Mouse (Mus musculus): Measurements from ENCODE around the gene Gm49510. TPM values are rescaled to one million over a fixed set of nuclear protein-coding genes. Genes with fewer than 3 reads are reported as not detected.

Gene Gm49510
- polyA plus RNA-seq, 1 experiment: not detected

DNA sequence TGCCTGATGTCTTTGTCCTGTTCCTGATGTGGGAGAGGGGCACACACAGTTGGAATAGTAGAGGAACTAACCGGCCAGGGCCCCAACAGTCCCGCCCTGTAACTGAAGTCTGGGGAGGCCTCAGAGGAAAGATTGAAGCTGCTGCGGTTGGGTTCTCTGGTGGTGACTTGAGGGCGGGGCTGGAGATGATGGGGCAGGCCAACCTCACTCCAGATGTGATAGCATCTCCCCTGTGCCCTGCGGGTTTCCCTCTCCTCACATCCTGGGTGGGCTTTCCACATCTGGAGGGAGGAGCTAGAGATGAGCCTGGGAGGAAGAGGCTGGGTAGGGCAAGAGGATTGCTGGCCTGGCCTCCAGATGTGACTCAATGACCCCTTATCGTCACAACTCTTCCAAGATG, 24.1 kb downstream of the Gm49510 start:
- H3K4me1 ChIP-seq (ENCODE audit: control insufficient read depth, insufficient read depth, low read length): peaks cover 16% of the 10 kb centered on the region
- TF ChIP-seq POLR2A (IDR thresholded peaks at IDR 0.05; ENCODE audit: borderline replicate concordance, low read depth, low read length): no peak
- TF ChIP-seq CTCF (IDR thresholded peaks at IDR 0.05; ENCODE audit: low read depth, low read length): no peak
- no peak overlapping the region for H3K27ac ChIP-seq (ENCODE audit: insufficient read depth, low read depth, low read length)
- H3K4me3 ChIP-seq (ENCODE audit: insufficient read depth, low read length): no peak overlapping the region

DNA sequence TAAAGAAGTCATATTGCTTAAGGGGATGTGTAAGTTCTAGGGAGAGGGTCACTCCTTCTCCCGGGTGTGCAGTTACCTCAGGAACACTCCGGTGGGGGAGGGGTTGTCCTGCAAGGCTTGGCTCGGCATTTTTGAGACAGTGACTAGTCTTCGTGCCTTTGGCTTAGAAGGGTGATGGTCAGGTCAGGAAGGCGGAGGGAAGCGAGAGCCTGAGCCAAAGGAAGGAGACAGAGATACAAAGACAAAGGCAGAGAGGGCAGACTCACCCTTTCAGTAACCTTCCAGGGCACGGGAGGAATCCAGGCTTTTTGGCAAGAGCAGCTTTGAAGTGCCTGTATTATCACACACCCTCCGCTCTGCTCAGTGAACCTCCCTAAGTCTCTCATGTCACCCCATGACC, 25.7 kb downstream of the Gm49510 start:
- TF ChIP-seq POLR2A (IDR thresholded peaks at IDR 0.05; ENCODE audit: borderline replicate concordance, low read depth, low read length): no peak
- TF ChIP-seq CTCF (IDR thresholded peaks at IDR 0.05; ENCODE audit: low read depth, low read length): no peak
- no peak overlapping the region for H3K4me3 ChIP-seq (ENCODE audit: insufficient read depth, low read length)
- H3K27ac ChIP-seq (ENCODE audit: insufficient read depth, low read depth, low read length): no peak overlapping the region
- peaks cover 17% of the 10 kb centered on the region for H3K4me1 ChIP-seq (ENCODE audit: control insufficient read depth, insufficient read depth, low read length)

DNA sequence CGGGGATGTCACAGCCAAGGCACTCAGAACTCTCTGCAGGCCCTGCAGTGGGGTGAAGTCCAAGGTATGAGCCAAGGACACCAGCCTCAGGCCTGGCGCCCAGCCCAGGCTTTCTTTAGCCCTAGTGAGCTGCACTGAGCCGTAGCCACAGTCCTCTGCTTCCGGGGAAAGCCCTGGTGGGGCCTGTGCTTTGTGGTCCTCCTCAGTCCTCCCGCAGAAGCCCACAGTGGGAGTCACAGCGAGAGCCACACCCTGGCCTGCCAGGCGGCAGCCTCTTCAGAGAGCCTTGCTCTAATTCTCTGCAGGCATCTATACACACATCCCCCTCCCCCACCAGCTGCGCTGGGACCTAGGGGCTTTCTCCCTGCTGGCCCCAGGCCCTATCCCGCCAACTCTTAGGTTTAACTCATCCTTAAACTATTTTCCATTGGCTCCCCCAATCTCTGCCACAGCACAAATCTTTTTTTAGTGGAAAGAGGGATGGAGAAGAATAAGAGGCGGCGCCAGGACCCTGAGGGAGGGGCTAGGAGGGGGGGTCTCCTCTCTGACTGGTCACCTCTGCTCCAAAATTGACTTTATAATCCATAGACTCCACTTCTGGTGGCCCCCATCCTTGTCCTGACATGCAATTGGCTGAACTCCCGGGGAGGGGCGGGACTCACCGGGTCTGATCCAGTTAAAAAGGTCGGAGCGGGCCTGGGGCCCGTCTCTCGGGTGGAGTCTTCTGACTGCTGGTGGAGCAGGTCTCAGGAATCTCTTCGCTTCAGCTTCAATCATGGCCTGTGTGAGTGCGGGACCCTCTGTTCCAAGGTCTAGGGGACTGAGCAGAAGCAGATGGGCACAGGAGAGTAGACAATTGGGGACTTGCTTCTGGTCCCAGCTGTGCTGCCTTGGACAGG, 26.8 kb downstream of the Gm49510 start, which contains the start of gene Lgals1:
Gene Lgals1, plus strand, starts transcription at position 705 of the 899 bp plus-strand sequence.
- TF ChIP-seq CTCF (IDR thresholded peaks at IDR 0.05; ENCODE audit: low read depth, low read length) (no peak), POLR2A (IDR thresholded peaks at IDR 0.05; ENCODE audit: borderline replicate concordance, low read depth, low read length) (peak; percentile 98)
- H3K4me3 ChIP-seq (ENCODE audit: insufficient read depth, low read length): peak within 1 kb of the TSS; percentile 87
- H3K4me1 ChIP-seq (ENCODE audit: control insufficient read depth, insufficient read depth, low read length): peaks cover 17% of the 10 kb centered on the region
- peak within 1 kb of the TSS; percentile 93 for H3K27ac ChIP-seq (ENCODE audit: insufficient read depth, low read depth, low read length)

DNA sequence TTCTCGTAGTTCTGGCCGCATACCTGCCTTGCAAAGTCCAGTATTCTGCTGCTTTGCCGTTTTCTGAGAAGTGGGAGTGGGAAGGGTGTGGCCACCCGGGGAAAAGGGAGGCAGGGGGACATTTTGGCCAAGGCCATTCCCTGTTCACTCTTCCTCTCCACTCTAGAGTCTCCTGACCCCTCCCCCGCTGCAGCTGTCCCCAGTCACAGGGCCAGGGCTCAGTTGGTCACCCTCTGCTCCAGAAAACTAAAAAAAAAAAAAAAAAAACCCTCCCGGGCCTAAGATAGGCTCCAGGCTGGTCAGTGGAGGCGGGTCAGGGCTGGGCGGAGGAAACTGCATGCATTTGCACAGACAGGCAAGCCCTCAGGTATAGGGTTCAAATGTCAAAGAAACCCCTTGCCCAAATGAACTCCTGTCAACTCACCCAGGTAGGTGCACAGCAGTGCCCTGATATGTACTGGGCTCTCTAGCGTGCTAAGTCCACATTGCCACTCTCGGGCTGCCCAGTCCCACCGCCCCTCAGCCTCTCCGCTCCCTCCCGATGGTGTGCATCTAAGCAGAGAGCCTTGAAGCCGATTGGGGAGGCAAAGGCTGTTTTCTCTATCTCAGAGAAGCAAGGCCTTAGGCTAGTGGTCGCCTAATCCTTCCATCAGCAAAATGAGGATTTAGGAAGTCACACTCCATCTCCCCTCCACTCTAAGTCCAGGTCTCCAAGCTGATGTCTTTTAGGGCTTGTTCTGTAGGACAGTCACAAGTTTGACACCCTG, 27.7 kb downstream of the Gm49510 start:
- Histone ChIP-seq H3K4me3 (ENCODE audit: insufficient read depth, low read length) (peak overlapping the region; percentile 87), H3K27ac (ENCODE audit: insufficient read depth, low read depth, low read length) (peak overlapping the region; percentile 93), H3K4me1 (ENCODE audit: control insufficient read depth, insufficient read depth, low read length) (peaks cover 17% of the 10 kb centered on the region)
- TF ChIP-seq POLR2A (IDR thresholded peaks at IDR 0.05; ENCODE audit: borderline replicate concordance, low read depth, low read length) (no peak), CTCF (IDR thresholded peaks at IDR 0.05; ENCODE audit: low read depth, low read length) (no peak)

DNA sequence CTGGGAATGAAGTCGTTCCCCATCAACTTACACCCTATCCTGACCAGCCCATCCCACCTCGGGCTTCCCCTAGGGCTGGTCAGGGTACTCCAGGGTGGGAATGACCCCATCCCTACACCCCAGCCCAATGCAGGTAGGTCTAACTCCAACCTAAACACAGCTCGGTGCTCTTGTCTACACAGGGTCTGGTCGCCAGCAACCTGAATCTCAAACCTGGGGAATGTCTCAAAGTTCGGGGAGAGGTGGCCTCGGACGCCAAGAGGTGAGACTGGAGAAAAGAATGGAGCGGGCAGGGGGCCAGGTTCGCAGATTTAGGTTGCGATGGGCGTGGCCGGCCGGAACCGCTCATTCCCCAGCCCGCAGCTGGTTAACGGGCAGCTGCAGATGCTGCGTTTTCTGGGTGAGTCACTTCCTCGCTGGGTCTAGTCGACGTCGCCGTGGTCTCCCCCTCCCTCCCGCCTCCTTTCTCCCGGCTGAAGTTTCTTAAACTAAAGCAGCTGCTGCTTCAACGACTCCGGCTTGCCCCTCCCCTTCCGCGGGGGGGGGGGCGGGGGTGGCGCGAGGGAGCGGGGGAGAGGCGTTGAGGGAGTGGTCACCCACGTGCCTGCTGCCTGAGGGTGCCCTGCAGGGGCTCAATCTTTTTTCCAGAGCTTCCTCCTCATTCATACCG, 28.5 kb downstream of the Gm49510 start:
- peak overlapping the region; percentile 87 for H3K4me3 ChIP-seq (ENCODE audit: insufficient read depth, low read length)
- peak overlapping the region; percentile 93 for H3K27ac ChIP-seq (ENCODE audit: insufficient read depth, low read depth, low read length)
- TF ChIP-seq POLR2A (IDR thresholded peaks at IDR 0.05; ENCODE audit: borderline replicate concordance, low read depth, low read length) (0 out of 2 replicates have a peak, but pooled peaks have one; percentile 37), CTCF (IDR thresholded peaks at IDR 0.05; ENCODE audit: low read depth, low read length) (no peak)
- peaks cover 17% of the 10 kb centered on the region for H3K4me1 ChIP-seq (ENCODE audit: control insufficient read depth, insufficient read depth, low read length)

DNA sequence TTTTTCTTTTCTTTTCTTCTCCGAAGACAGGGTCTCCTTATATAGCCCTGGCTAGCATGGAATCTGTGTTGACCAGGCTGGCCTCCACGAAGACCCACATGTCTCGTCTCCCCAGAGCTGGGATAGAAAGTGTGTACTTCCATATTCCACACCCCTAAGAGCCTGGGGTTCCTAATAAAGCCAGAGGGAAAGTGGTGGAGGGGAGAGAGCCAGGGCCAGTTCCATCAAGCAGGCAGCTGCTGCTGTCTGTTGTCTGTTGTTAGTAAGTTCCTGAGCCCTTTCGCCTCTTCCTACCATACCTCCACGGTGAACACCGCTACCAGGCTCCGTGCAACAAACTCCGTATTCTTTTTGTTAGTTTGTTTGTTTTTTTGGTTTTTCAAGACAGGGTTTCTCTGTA, 29.1 kb downstream of the Gm49510 start:
- Histone ChIP-seq H3K4me3 (ENCODE audit: insufficient read depth, low read length) (peak overlapping the region; percentile 47), H3K27ac (ENCODE audit: insufficient read depth, low read depth, low read length) (peak overlapping the region; percentile 85), H3K4me1 (ENCODE audit: control insufficient read depth, insufficient read depth, low read length) (peaks cover 17% of the 10 kb centered on the region)

DNA sequence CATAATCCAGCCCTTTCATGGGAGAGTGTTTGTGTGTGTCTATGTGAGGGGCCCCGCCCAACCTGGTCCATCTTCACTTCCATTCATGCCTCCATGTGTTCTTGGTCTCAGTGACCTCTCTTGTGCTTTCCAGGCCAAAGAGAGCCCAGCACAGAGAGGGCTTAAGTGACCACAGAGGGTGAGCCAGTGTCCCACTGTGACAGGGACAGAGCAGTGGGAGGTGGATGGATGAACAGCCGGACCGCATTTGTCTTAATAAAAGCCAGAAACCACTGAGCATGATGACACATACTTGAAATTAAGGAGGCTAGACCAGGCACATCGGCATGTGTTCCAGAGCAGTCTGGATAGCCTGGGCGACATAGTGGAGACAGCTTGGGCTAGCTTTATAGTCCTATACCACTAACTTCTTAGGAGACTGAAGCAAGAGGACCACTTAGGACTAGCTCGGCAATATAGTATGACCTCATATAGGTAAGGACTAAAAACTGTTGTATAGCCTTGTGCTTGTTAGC, 30.8 kb downstream of the Gm49510 start:
- TF ChIP-seq CTCF (IDR thresholded peaks at IDR 0.05; ENCODE audit: low read depth, low read length) (no peak), POLR2A (IDR thresholded peaks at IDR 0.05; ENCODE audit: borderline replicate concordance, low read depth, low read length) (no peak)

More for the DNA sequence above, 29.1 kb downstream of the Gm49510 start:
- TF ChIP-seq POLR2A (IDR thresholded peaks at IDR 0.05; ENCODE audit: borderline replicate concordance, low read depth, low read length) (no peak), CTCF (IDR thresholded peaks at IDR 0.05; ENCODE audit: low read depth, low read length) (no peak)

DNA sequence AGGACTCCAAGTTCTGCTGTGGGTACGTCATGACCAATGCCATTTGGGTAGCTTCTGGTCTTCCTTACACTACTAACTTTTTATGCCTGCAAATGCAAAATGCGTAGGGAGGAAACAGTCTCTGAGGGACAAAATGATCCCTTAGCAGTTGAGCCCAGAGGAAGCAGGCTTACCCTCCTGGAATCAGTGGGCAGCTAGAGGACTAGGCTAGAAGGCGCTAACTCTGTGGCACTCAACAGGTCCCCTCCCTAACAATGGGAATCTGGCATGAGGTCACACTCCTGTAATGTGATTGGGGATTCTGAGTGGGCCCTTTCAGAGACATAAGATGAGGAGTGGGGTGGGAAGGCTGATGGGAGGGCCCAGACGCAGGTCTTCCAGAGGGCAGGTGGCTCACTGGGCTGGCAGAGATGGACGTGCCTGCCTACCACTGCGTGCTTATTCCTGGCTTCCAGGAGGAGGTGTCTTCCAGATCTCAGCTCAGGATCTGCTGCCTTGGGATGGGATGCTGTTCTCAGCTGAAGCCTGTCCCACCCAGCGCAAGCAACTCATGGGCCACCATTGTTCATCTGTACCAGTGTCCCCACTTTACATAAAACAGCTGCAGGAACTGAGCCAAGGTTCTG, 31.4 kb downstream of the Gm49510 start:
- peaks cover 10% of the 10 kb centered on the region for H3K4me1 ChIP-seq (ENCODE audit: control insufficient read depth, insufficient read depth, low read length)
- no peak for TF ChIP-seq CTCF (IDR thresholded peaks at IDR 0.05; ENCODE audit: low read depth, low read length)
- TF ChIP-seq POLR2A (IDR thresholded peaks at IDR 0.05; ENCODE audit: borderline replicate concordance, low read depth, low read length): no peak
- no peak overlapping the region for H3K4me3 ChIP-seq (ENCODE audit: insufficient read depth, low read length)
- no peak overlapping the region for H3K27ac ChIP-seq (ENCODE audit: insufficient read depth, low read depth, low read length)

More for the DNA sequence above, 30.8 kb downstream of the Gm49510 start:
- peaks cover 15% of the 10 kb centered on the region for H3K4me1 ChIP-seq (ENCODE audit: control insufficient read depth, insufficient read depth, low read length)
- no peak overlapping the region for H3K4me3 ChIP-seq (ENCODE audit: insufficient read depth, low read length)
- H3K27ac ChIP-seq (ENCODE audit: insufficient read depth, low read depth, low read length): no peak overlapping the region

DNA sequence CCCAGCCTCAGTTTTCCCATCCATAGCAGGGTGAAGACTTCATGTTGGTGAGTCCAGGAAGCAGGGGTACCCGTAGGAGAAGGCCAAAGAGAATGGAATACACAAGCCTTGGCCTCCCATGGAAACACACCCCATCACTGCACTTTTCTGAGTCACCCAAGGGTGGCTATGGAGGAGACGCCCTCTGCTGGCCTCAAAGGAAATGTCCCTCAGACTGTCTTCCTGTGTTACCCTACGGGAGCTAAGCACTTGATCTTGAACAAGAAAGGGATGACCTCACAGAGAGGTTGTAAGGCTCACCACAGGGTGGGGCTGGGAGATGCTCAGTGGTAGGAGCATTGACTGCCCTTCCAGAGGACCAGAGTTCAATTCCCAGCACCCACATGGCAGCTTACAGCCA, 32.1 kb downstream of the Gm49510 start:
- Histone ChIP-seq H3K4me3 (ENCODE audit: insufficient read depth, low read length) (no peak overlapping the region), H3K27ac (ENCODE audit: insufficient read depth, low read depth, low read length) (no peak overlapping the region), H3K4me1 (ENCODE audit: control insufficient read depth, insufficient read depth, low read length) (peaks cover 11% of the 10 kb centered on the region)
- TF ChIP-seq POLR2A (IDR thresholded peaks at IDR 0.05; ENCODE audit: borderline replicate concordance, low read depth, low read length) (no peak), CTCF (IDR thresholded peaks at IDR 0.05; ENCODE audit: low read depth, low read length) (peak; percentile 53; the same call in 1 of the 2 replicates)

Data from bone marrow macrophage, adult 2 months (primary cell).